1 mouse cellular context compared by ENCODE assay signal in genomic region chr2:90528107-90528506, GRCm38 (mm10).
A peak's percentile ranks its signal among the peaks of the same experiment; 100 is the strongest.
TF ChIP-seq lines count a peak whose summit lies in the region.

No protein-coding gene starts in this region.

TF ChIP-seq in CH12.LX, 34 proteins besides CTCF, POLR2A, EP300 and RAD21 (continued from another document):
- 0 out of 2 replicates have a peak, but pooled peaks have one; percentile 28 for TF ChIP-seq MEF2A (IDR thresholded peaks at IDR 0.05; ENCODE audit: borderline replicate concordance, low read depth, low read length)
- TF ChIP-seq SMC3 (IDR thresholded peaks at IDR 0.05; ENCODE audit: low read depth, low read length): 0 out of 2 replicates have a peak, but pooled peaks have one; percentile 6
- TF ChIP-seq SIN3A (IDR thresholded peaks at IDR 0.05; ENCODE audit: low read length): no peak
- no peak for TF ChIP-seq MAZ (IDR thresholded peaks at IDR 0.05; ENCODE audit: low read depth, low read length)
- peak; percentile 74; the same call in 1 of the 2 replicates for TF ChIP-seq IRF4 (IDR thresholded peaks at IDR 0.05; ENCODE audit: low read depth, low read length)
- no peak for TF ChIP-seq MXI1 (IDR thresholded peaks at IDR 0.05; ENCODE audit: low read depth, low read length)
- no peak for TF ChIP-seq TBP (conservative IDR thresholded peaks at IDR 0.05; ENCODE audit: low read depth, low read length)
- TF ChIP-seq ZC3H11A (IDR thresholded peaks at IDR 0.05; ENCODE audit: low read depth, low read length): no peak
- no peak for TF ChIP-seq ZMIZ1 (IDR thresholded peaks at IDR 0.05; ENCODE audit: low read depth, low read length)
- no peak for TF ChIP-seq ZKSCAN1 (IDR thresholded peaks at IDR 0.05; ENCODE audit: borderline replicate concordance, low read depth, low read length)
- peak; percentile 47 for TF ChIP-seq JUND (conservative IDR thresholded peaks at IDR 0.05; ENCODE audit: low read depth, low read length)
- no peak for TF ChIP-seq ELF1 (IDR thresholded peaks at IDR 0.05; ENCODE audit: low read depth, low read length)
- TF ChIP-seq NELFE (IDR thresholded peaks at IDR 0.05; ENCODE audit: low read depth, low read length): no peak
- TF ChIP-seq ZNF384 (IDR thresholded peaks at IDR 0.05; ENCODE audit: low read depth, low read length): no peak; the same call in 1 of the 2 replicates
- peak; percentile 55; the same call in 1 of the 2 replicates for TF ChIP-seq MYC (IDR thresholded peaks at IDR 0.05; ENCODE audit: low read depth, low read length)
- no peak for TF ChIP-seq HCFC1 (IDR thresholded peaks at IDR 0.05; ENCODE audit: low read depth, low read length)
- TF ChIP-seq RCOR1 (conservative IDR thresholded peaks at IDR 0.05; ENCODE audit: low read depth, low read length): 0 out of 2 replicates have a peak, but pooled peaks have one; percentile 26
- no peak for TF ChIP-seq NRF1 (IDR thresholded peaks at IDR 0.05; ENCODE audit: low read depth, low read length)
- TF ChIP-seq BHLHE40 (IDR thresholded peaks at IDR 0.05; ENCODE audit: low read depth, low read length): peak; percentile 97
- TF ChIP-seq MAX (IDR thresholded peaks at IDR 0.05; ENCODE audit: low read length): peak; percentile 44; the same call in 1 of the 2 replicates
- no peak for TF ChIP-seq USF1 (IDR thresholded peaks at IDR 0.05; ENCODE audit: low read depth, low read length)
TF ChIP-seq in CH12.LX: peak in this region for 13.
